Mouse (Mus musculus): ENCODE results near the gene Psmc1. TPM values are rescaled to one million over a fixed set of nuclear protein-coding genes. Genes with fewer than 3 reads are reported as not detected.
A peak's percentile ranks its signal among the peaks of the same experiment; 100 is the strongest.

Psmc1 gene
- polyA plus RNA-seq, 1 experiment: 545 TPM

DNA sequence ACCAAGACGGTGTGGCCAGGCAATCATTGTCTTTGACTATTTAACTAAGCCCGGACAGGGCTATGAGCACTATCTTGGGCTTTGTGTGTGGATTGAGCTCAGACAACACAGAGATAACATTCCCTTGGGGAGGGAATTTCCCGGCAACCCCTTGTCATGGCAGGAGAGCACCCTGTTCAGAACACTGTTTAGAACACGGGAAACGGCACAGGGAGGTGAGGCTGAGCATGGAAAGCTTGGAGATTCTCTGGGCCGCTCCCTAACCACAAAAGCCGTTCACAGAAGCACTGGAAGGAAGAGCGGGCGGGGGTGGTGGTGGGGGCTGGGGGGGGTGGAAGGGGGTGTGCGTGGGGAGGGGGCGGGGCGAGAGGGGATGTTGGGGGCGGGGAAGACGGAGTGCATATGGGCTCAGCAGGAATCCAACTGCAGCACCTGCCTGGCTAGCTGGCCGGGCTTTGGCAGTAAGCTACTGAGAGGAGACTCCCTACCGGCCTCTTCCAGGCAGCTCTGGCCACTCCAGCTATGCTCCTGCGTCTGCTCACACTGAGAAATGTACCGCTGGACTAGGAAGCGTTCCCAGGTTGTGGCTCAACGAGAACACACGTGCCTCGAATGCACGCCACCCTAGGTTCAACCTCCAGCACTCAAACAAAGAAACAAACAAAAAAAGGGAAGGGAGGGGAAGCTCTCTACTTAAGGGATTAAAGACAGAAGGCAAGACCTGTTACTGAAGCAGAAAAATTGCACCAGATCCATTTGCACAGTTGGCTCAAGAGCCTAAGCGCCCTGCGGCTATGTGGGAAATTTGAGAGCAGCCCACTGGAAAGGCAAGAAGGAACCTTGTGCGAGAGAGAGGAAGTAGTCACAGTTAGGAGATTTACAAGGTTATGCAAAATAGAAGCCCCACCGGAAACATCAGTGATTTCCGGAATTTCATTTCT lies 58.2 kb downstream of the Psmc1 start:
- peaks cover 1% of the 10 kb centered on the region for H3K4me1 ChIP-seq (ENCODE audit: control insufficient read depth, insufficient read depth, low read length)
- H3K9ac ChIP-seq (ENCODE audit: low read depth, poor library complexity, severe bottlenecking): peak overlapping the region; percentile 19; the same call in 1 of the 2 replicates
- H3K27me3 ChIP-seq (ENCODE audit: control insufficient read depth, insufficient read depth, low read length, poor library complexity, severe bottlenecking): no peaks in the 10 kb centered on the region
- H3K4me3 ChIP-seq (ENCODE audit: low read depth, low read length): peak overlapping the region; percentile 26
- TF ChIP-seq POLR2A (IDR thresholded peaks at IDR 0.05; ENCODE audit: insufficient read depth, low read length): no peak
- TF ChIP-seq EP300 (IDR thresholded peaks at IDR 0.05; ENCODE audit: insufficient read depth, low read depth, low read length): no peak
- no peak for TF ChIP-seq CTCF (IDR thresholded peaks at IDR 0.05; ENCODE audit: low read depth, low read length)
- H3K27ac ChIP-seq (ENCODE audit: insufficient read depth, low read length): peak overlapping the region; percentile 58
- no peaks in the 10 kb centered on the region for H3K9me3 ChIP-seq (replicated peaks; ENCODE audit: control insufficient read depth, insufficient read depth, low read length, poor library complexity, severe bottlenecking)
- no peaks in the 10 kb centered on the region for H3K36me3 ChIP-seq (ENCODE audit: control insufficient read depth, insufficient read depth, low read length, poor library complexity, severe bottlenecking)

DNA sequence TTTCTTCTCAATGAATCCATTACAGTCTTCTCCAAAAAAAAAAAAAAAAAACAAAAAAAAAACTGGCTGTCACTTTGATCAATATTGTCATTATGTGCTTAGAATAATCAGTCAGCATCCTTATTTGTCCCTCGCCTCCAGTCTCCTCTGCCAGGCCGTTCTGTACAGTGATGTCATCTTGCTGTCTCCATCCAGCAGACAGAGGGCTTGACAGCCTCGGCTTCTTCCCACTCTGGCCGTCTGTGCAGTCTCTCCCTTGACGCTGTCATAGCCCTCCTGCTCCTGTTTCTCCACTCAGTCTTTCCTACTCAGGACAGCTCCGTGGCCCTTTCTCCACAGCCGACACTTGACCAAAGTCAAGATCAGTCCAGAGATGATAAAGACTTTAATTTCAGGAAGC lies 62.5 kb downstream of the Psmc1 start:
- H3K4me1 ChIP-seq (ENCODE audit: control insufficient read depth, insufficient read depth, low read length): peaks cover 1% of the 10 kb centered on the region

More for the DNA sequence above, 62.5 kb downstream of the Psmc1 start:
- H3K27me3 ChIP-seq (ENCODE audit: control insufficient read depth, insufficient read depth, low read length, poor library complexity, severe bottlenecking): no peaks in the 10 kb centered on the region
- TF ChIP-seq CTCF (IDR thresholded peaks at IDR 0.05; ENCODE audit: low read depth, low read length): no peak
- TF ChIP-seq EP300 (IDR thresholded peaks at IDR 0.05; ENCODE audit: insufficient read depth, low read depth, low read length): no peak
- no peak for TF ChIP-seq POLR2A (IDR thresholded peaks at IDR 0.05; ENCODE audit: insufficient read depth, low read length)
- no peak overlapping the region for H3K9ac ChIP-seq (ENCODE audit: low read depth, poor library complexity, severe bottlenecking)
- H3K36me3 ChIP-seq (ENCODE audit: control insufficient read depth, insufficient read depth, low read length, poor library complexity, severe bottlenecking): no peaks in the 10 kb centered on the region
- no peak overlapping the region for H3K4me3 ChIP-seq (ENCODE audit: low read depth, low read length)
- H3K9me3 ChIP-seq (replicated peaks; ENCODE audit: control insufficient read depth, insufficient read depth, low read length, poor library complexity, severe bottlenecking): no peaks in the 10 kb centered on the region
- H3K27ac ChIP-seq (ENCODE audit: insufficient read depth, low read length): no peak overlapping the region

Other genes with a start within 250 kb of the Psmc1 start
- gene Efcab11, start 225.7 kb upstream of the Psmc1 start, polyA plus RNA-seq (2011; ENCODE audit: insufficient read depth, insufficient read length, low read depth, missing spikeins): 8.4 and 12.2 TPM in 2 replicates
- gene Tdp1, start 225.6 kb upstream of the Psmc1 start, polyA plus RNA-seq (2011; ENCODE audit: insufficient read depth, insufficient read length, low read depth, missing spikeins): 68.7 and 69.7 TPM in 2 replicates
- not detected in 2 replicates for gene Kcnk13, start 145.7 kb upstream of the Psmc1 start, polyA plus RNA-seq (2011; ENCODE audit: insufficient read depth, insufficient read length, low read depth, missing spikeins)
- gene Nrde2, start 49.5 kb downstream of the Psmc1 start, polyA plus RNA-seq (2011; ENCODE audit: insufficient read depth, insufficient read length, low read depth, missing spikeins): 14.9 and 17.6 TPM in 2 replicates
- 280 and 286 TPM in 2 replicates for gene Calm1, start 89.3 kb downstream of the Psmc1 start, polyA plus RNA-seq (2011; ENCODE audit: insufficient read depth, insufficient read length, low read depth, missing spikeins)